Mouse (Mus musculus) megakaryocyte, embryonic 14.5 days (primary cell): ENCODE data around the gene She.

Experiments used
- FLI1 ChIP-seq: IDR thresholded peaks from 2 replicates; pipeline ENCODE4 v1.6.1; 2012; ENCODE audit warnings: low read length, inconsistent platforms, mixed read lengths
- GATA1 ChIP-seq: IDR thresholded peaks from 3 replicates; pipeline ENCODE4 v1.6.1; 2012; ENCODE audit warnings: mixed read lengths, low read length, inconsistent platforms, borderline replicate concordance

- no peak for TF ChIP-seq GATA1
- no peak for TF ChIP-seq FLI1
Observed at GRCm38 (mm10) chr3:89907846-89908245, 76.7 kb downstream of the She start.
